Mouse (Mus musculus) monocyte, adult 5-6 weeks (primary cell): ENCODE measurements around the gene Patz1. TPM values are rescaled to one million over a fixed set of nuclear protein-coding genes. Genes with fewer than 3 reads are reported as not detected.
A peak's percentile ranks its signal among the peaks of the same experiment; 100 is the strongest.

Source experiments
- ATAC-seq: fragments of 153-309, 156-312 bp; replicated peaks from 2 replicates; pipeline ENCODE4 v1.8.0; 2017; ENCODE audit warnings: mild to moderate bottlenecking; ENCODE audit not compliant: low TSS enrichment, insufficient number of reproducible peaks, severe bottlenecking, poor library complexity, low FRiP score
- total RNA-seq: library from RNA; stranded (forward); fragments of 200-1000, 200-491, 200-594 nt; gene quantifications from 3 replicates; pipeline ENCODE4 v1.2.3, GENCODE M21; 2017

The Patz1 gene
- 14.9 to 26.0 TPM (median 20.6 TPM) in 3 replicates for total RNA-seq

DNA sequence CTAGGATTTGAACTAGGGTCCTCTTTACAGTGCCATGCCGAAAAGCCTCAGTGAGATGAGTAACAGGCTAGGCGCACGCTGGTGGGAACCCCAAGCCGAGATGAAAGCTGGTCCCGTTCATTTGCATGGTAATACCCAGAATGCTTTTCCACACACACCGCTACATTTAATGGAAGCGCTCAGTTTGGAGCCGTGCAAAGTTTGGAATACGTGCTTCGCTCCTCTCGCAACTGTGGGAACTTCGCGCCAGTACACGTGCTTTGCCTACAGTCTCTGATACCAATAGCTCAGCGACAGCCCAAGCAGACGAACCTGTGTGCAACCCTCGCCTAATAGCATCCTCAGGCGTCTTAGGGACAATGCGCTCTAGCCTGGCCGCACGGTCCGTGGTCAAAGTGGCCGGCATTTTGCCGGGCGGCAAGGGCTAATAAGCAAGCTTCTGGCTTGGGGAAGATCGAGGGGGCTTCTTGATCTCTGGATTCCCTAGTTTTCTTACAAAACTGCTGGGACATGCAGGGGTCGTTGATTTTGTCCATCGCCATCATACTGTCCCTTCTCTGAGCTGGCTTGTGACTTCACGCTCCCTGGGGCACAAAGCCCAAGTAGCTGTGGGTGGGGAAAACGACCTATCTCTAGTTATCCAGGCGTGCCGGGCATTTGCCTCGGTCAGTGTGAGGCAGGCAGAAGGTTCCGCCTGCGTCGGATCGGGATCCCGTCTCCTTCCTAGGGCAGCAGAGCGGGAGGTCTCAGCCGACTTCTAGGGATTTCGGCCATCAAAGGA lies at the start of gene Patz1:
Patz1 (plus strand) TSS at position 354 of the 781 bp plus-strand sequence.
- no peak for ATAC-seq

DNA sequence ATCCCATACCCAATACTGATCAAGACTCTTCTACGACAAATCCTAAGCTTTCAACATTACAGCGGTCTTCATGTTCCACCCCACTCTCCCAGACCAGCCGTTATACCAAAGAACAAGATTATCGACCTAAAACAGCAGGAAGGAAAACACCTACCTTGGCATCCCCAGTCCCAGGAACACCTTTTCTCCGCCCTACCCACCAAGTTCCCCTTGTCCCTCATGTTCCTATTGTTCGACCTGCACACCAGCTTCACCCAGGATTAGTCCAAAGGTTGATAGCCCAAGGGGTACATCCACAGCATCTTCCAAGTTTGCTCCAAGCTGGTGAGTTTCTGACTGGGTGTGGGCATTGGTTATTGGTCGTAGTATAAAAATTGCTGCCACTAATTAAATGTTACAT lies 46.3 kb upstream of the Patz1 start:
- no peak for ATAC-seq

DNA sequence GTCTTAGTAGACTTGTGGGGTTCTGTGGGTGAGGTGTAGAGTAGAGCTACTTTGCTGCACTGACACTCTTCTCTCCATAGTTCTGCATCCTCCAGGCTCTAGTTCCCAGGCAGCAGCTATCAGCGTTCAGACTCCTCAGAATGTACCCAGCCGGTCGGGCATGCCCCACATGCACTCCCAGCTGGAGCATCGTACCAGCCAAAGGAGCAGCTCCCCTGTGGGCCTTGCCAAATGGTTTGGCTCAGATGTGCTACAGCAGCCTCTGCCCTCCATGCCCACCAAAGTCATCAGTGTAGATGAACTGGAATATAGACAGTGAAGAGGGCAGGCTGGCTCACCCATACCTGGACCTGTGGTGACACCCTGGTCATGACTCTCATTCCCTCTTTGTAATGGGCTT lies 44.9 kb upstream of the Patz1 start:
- no peak for ATAC-seq

GRCm38 (mm10) chr11:3247387-3247786 lies 41.3 kb upstream of the Patz1 start:
- no peak; the same call in 1 of the 2 replicates for ATAC-seq

DNA sequence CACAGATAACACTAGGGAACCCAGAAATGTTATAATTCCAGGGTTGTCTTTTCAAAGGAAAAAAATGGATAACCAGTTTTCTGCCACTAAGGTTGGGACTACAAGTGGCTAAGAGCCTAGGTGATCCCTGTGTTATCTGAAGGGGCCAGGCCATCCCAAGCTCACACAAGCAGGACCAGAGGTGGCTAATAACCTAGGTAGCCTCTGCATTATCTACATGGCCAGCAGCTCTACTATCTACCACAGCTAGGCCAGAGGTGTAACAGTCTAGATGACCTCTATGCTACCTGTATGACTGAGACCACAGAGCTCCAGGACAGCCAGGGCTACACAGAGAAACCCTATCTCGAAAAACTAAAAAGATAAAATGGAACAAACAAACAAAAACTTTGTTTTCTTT lies 29.1 kb upstream of the Patz1 start:
- ATAC-seq = no peak

DNA sequence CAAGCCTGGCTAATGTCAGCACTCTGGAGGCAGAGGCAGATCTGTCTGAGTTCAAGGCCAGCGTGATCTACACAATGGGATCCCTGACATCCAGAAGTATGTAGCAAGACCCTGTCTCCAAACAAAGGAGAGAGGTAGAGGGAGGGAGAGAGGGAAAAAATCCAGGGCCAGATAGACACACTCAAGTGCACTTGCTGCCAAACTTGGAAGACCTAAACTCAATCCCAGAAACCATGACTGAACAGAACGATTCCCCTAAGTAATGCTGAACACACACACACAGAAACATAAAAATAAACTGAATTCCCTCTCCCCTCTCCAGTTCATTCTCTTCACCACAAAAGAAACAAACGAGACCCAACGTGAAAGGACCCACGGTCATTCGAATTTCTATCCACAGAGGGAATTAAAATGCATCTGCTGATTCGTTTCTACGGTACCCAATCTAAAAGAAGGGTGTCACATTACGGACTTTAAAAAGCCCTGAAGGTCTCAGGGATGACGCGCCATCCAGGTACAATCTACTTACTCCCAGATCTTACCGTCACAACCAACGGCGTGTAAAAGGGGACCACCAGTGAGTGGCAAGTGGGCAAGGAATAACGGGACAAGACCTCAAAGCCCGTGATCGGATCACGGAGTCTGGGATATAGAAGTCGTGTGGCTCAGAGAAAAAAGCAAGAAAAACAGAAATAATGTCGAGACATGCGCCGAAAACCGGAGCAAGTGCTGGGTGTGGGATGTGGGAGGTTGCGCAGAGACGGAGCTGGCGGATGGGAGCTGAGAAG lies 23.2 kb upstream of the Patz1 start:
- ATAC-seq = 0 out of 2 replicates have a peak, but pooled peaks have one; percentile 4

DNA sequence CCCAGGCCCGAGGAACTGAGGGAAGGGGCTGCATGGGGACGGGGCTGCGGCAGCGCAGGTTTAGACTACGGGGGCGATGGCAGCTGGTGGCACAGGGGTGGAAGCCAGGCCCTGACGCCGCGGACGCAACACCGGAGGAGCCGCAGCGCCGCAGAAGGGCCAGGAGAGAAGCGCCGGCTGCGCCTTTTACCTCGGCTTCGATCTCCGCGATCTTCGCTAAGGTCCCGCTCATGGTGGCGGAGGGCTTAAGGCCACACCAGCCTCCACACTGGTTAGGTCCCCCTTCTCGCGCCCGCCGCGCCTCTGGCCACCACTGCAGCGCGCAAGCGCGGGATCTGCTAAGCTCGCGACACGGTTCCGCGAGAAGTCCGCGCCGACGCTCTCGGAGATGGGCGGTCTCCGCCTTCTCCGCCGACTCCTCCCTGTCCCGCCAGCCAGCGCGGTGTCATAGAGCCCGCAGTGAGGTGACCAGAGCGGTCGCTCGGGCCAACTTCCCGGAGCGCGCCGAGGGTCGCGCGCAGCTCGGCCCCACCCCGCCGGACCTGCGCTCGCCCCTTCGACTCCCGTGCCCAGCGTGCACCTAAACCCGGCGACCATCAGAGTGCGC lies 22.5 kb upstream of the Patz1 start, which contains the start of gene Drg1:
Drg1 (minus strand) TSS at position 337 of the 607 bp plus-strand sequence.
- peak; percentile 96 for ATAC-seq

- no peak for ATAC-seq
These were observed 21.5 kb upstream of the Patz1 start for GRCm38 (mm10) chr11:3267133-3267532.

DNA sequence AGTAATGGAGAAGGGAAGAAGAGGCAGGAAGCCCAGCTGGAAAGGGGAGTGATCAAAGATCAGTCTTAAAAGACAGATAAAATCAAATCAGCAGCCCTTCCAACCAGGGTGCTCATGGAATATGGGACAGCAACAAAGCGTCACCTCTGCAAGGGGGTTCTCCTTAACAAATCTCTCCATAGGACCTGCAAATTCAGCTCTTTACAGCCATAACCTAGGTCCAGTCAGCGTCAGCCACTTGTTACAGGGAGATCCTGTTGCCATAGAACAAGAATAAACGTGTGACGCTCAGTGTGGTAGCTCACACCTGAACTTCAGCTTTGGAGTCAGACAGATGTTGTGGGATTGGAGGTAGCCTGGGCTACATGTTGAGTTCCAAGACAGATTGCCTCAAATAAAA lies 19.4 kb upstream of the Patz1 start:
- no peak for ATAC-seq

GRCm38 (mm10) chr11:3278351-3278750 lies 10.3 kb upstream of the Patz1 start:
- no peak for ATAC-seq

GRCm38 (mm10) chr11:3279729-3280128 lies 8.9 kb upstream of the Patz1 start:
- ATAC-seq = no peak

- ATAC-seq = no peak
These were observed 5.8 kb upstream of the Patz1 start for GRCm38 (mm10) chr11:3282887-3283286.

GRCm38 (mm10) chr11:3283645-3284044 lies 5.0 kb upstream of the Patz1 start:
- no peak for ATAC-seq

DNA sequence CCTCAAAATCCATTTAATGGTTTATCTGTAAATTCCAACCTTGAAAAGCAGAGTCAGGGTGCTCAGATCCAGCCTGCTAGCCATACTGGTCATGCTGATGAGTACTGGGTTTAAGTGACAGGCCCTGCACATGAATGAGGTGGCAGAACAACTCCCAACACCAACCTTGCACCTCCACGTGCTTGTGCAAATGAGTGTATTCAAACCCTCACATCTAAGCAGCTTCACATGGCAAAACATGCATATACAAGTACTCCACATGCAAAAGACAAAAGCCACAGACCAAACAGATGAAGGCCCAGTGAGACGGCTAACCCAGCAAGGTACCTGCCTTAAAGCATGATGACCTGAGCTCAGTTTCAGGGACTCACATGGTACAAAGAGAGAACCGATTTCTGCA lies 2.7 kb upstream of the Patz1 start:
- no peak for ATAC-seq

- no peak for ATAC-seq
These were observed 1.5 kb upstream of the Patz1 start for GRCm38 (mm10) chr11:3287131-3287530.

DNA sequence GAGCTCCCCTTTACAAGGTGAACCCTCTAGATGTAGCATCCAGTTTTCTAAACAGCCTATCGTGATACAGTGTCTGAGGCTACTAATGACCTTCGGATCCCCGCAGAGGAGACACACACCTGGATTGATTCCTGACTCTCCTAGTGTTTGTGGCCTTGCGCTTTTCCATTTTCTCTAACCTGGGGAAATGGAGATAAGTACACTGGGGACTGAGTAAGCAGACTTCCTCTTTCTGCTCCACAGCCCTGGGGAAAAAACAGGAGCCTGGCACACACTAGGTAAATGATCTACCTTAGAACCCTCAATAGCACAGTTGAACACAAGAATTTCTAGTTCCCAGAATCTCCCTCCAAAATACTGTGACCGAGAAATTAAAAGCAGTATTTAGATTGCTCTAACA lies 753 bp upstream of the Patz1 start:
- ATAC-seq = no peak

- no peak for ATAC-seq
These were observed 678 bp downstream of the Patz1 start for GRCm38 (mm10) chr11:3289302-3289802.

DNA sequence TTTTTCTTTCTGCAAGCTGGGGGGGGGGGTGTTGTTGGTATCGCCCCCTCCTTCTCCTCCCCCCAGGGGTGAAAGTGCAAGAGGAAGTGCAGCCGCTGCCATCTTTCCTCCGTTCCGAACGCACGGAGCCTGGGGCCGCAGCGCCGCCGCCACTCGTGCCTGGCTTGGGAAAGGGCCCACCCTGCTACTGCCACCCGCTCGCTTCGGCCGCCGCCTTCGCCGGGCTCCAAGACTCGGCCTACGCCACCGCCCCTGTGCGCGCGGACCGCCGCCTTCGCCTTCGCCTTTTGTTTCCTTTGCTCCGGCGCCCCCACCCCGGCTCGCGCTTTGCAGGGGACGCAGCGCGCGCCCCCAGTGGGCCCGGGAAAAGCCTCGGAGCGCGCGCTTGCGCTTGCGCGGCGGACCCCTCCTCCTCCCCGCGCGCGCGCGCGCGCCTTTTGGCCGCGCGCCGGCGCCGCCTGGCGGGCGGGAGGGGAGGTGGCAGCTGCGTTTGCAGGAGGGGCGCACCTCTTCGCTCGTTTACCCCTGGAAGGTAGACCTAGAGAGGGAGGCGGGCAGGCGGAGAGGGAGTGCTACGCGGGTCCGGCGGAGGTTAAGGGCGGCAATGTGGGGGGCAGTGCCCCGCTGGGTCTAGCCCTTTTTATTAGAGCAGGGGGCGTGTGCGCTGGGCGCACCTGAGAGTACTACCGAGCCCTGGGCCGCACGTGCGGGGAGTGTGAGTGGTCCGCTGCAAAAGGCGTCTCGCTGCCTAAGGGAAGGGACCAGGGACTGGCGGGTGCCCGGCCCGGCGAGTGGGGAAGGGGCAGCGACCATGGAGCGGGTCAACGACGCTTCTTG lies 1.3 kb downstream of the Patz1 start:
- ATAC-seq = peak; percentile 31; the same call in 1 of the 2 replicates
